Mouse (Mus musculus): ENCODE data around the gene Qser1.

DNA sequence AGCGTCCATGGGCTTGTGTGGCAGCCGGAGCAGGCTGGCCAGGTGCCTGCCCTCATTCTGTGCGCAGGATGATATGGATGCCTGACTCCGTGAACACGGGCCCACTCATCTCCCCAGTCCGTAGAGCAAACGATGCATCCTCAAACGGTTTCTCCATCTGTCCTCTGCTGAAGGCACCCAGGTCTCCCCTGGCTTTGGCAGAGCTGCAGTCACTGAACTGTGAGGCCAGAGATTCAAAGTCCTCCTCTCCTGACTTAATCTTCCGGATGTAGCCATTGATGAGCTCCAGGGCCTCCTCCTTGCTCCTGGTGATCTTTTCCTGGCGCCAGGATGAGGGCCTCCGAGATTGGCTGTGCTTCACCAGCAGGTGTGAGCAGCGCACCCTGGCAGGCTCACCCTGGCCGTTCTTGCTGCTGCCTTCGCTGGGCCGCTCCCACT lies 102.3 kb downstream of the Qser1 start:
- TF ChIP-seq CTCF (IDR thresholded peaks at IDR 0.05; ENCODE audit: borderline replicate concordance, control insufficient read depth, extremely low read depth, insufficient read depth, low read length, poor library complexity) (no peak), POLR2A (IDR thresholded peaks at IDR 0.05; ENCODE audit: control insufficient read depth, extremely low read depth, insufficient read depth, low read length, poor library complexity) (no peak)
